Mouse (Mus musculus): ENCODE data around the gene Dab2.

DNA sequence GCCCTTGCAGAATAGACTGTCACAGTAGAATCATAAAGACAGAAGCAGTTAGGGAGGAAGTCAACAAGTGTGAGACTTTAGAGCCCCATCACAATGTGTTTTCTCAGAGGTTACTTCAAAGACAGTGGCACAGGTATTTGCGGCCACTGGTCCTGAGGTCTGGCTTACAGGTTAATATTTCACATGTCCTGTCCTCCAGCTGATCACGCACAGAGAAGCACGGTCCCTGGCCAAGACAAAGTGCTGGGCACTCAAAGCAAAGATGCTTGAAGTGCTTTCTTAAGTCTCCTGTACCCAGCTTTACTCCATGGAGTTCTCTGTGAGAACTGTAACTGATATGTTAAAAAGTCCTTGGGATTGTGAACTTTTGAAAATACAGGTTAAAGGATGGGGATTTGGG lies 110.6 kb downstream of the Dab2 start:
- no peak for TF ChIP-seq CTCF (IDR thresholded peaks at IDR 0.05; ENCODE audit: low read depth, low read length)
- TF ChIP-seq POLR2A (IDR thresholded peaks at IDR 0.05; ENCODE audit: borderline replicate concordance, low read depth, low read length), result no peak
